Mouse (Mus musculus) lung, postnatal 0 days (tissue): ENCODE data around the gene Tnfrsf26. TPM values are rescaled to one million over a fixed set of nuclear protein-coding genes. Genes with fewer than 3 reads are reported as not detected.

Source experiments
- ATAC-seq: fragments of 200-750 bp; cut with Nextera tagmentation; 2 replicates; pipeline ENCODE4 v1.8.0; 2017; ENCODE audit warnings: moderate library complexity
- DNase-seq: peaks from one replicate; pipeline ENCODE4 v3.0.0-alpha.2; 2016; ENCODE audit warnings: low spot score
- H3K27ac ChIP-seq: fragments of 300-500 bp; sonication (generic); 2 replicates; pipeline ENCODE4 v1.5.1; 2014; ENCODE audit warnings: antibody characterized with exemption, mild to moderate bottlenecking, low read length, mixed read lengths
- H3K27me3 ChIP-seq: fragments of 300-500 bp; sonication (generic); replicated peaks from 2 replicates; pipeline ENCODE4 v1.6.1; 2014; ENCODE audit warnings: low read length, mixed read lengths; ENCODE audit not compliant: insufficient read depth
- H3K36me3 ChIP-seq: fragments of 300-500 bp; sonication (generic); 2 replicates; pipeline ENCODE4 v1.6.1; 2014; ENCODE audit warnings: low read length, mixed read lengths; ENCODE audit not compliant: insufficient read depth
- H3K4me1 ChIP-seq: fragments of 300-500 bp; sonication (generic); 2 replicates; pipeline ENCODE4 v1.6.1; 2014; ENCODE audit warnings: antibody characterized with exemption, low read depth, low read length, mixed read lengths; ENCODE audit not compliant: insufficient read depth
- H3K4me2 ChIP-seq: fragments of 300-500 bp; sonication (generic); replicated peaks from 2 replicates; pipeline ENCODE4 v1.6.1; 2014; ENCODE audit warnings: low read depth, mild to moderate bottlenecking, low read length, moderate library complexity, mixed read lengths
- H3K4me3 ChIP-seq: fragments of 300-500 bp; sonication (generic); 2 replicates; pipeline ENCODE4 v1.5.1; 2014; ENCODE audit warnings: low read depth, low read length
- H3K9ac ChIP-seq: fragments of 300-500 bp; sonication (generic); replicated peaks from 2 replicates; pipeline ENCODE4 v1.6.1; 2014; ENCODE audit warnings: low read depth, mild to moderate bottlenecking
- H3K9me3 ChIP-seq: fragments of 300-500 bp; sonication (generic); 2 replicates; pipeline ENCODE4 v1.6.1; 2016; ENCODE audit warnings: low read length, mixed read lengths
- CTCF ChIP-seq: IDR thresholded peaks from 2 replicates; pipeline ENCODE4 v1.5.1; 2016; ENCODE audit warnings: antibody characterized with exemption, mild to moderate bottlenecking
- EP300 ChIP-seq: IDR thresholded peaks from 2 replicates; pipeline ENCODE4 v1.6.1; 2016; ENCODE audit warnings: antibody characterized with exemption, mild to moderate bottlenecking, control low read depth
- WGBS: fragments of 180-500 bp; shearing (Covaris S2); extraction: QIAGEN DNeasy Blood & Tissue Kit; methylation state at CpG from one replicate; pipeline ENCODE4 v1.1.7; 2014; 5-methylcytosine and 5-hydroxymethylcytosine counted together
- microRNA-seq: library from miRNA; unstranded; fragments of <30 nt; microRNA quantifications from one replicate; pipeline ENCODE4, GENCODE M21; 2016
- polyA plus RNA-seq: library from polyadenylated mRNA; unstranded; fragments of >200 nt; fragmentation: Nextera tagmentation; extraction: Ambion mirVana; gene quantifications from 2 replicates; pipeline ENCODE4 v1.2.1, GENCODE M21; 2015

The Tnfrsf26 gene
- polyA plus RNA-seq, 1 experiment from 2014 or later: 1.2 TPM

GRCm38 (mm10) chr7:143587586-143587985 is 40.9 kb downstream of the Tnfrsf26 start:
- Histone ChIP-seq H3K27ac (no peak overlapping the region), H3K9me3 (no peaks in the 10 kb centered on the region), H3K36me3 (peaks cover 34% of the 10 kb centered on the region), H3K4me1 (no peaks in the 10 kb centered on the region), H3K27me3 (no peaks in the 10 kb centered on the region), H3K4me3 (no peak overlapping the region), H3K9ac (no peak overlapping the region), H3K4me2 (no peak overlapping the region)
- DNase-seq (no peak), ATAC-seq (no peak)
- 88% methylated on average over 5 of the region's 5 CpGs for WGBS
- TF ChIP-seq CTCF: no peak
- no peak for TF ChIP-seq EP300

GRCm38 (mm10) chr7:143583956-143584355 is 44.6 kb downstream of the Tnfrsf26 start:
- H3K27ac ChIP-seq: no peak overlapping the region
- H3K36me3 ChIP-seq: peaks cover 40% of the 10 kb centered on the region
- H3K4me1 ChIP-seq: no peaks in the 10 kb centered on the region
- WGBS: 22% methylated on average over 3 of the region's 3 CpGs
- DNase-seq (peak; percentile 74), ATAC-seq (no peak; the same call in 1 of the 2 replicates)
- no peaks in the 10 kb centered on the region for H3K9me3 ChIP-seq
- no peak overlapping the region for H3K4me2 ChIP-seq
- peak; percentile 90 for TF ChIP-seq CTCF
- no peak for TF ChIP-seq EP300
- no peak overlapping the region for H3K4me3 ChIP-seq
- H3K9ac ChIP-seq: no peak overlapping the region
- no peaks in the 10 kb centered on the region for H3K27me3 ChIP-seq

- Histone ChIP-seq H3K4me2 (no peak overlapping the region), H3K9me3 (no peaks in the 10 kb centered on the region), H3K4me1 (no peaks in the 10 kb centered on the region), H3K36me3 (peaks cover 36% of the 10 kb centered on the region), H3K9ac (no peak overlapping the region), H3K27me3 (no peaks in the 10 kb centered on the region), H3K4me3 (no peak overlapping the region), H3K27ac (no peak overlapping the region)
- DNase-seq (no peak), ATAC-seq (no peak)
- TF ChIP-seq EP300 (no peak), CTCF (no peak)
- 87% methylated on average over 5 of the region's 5 CpGs for WGBS
Measured at GRCm38 (mm10) chr7:143583025-143583424, 45.5 kb downstream of the Tnfrsf26 start.

- Histone ChIP-seq H3K9me3 (no peaks in the 10 kb centered on the region), H3K9ac (no peak overlapping the region), H3K4me2 (no peak overlapping the region), H3K27me3 (no peaks in the 10 kb centered on the region), H3K4me3 (no peak overlapping the region), H3K36me3 (peaks cover 32% of the 10 kb centered on the region), H3K4me1 (no peaks in the 10 kb centered on the region), H3K27ac (no peak overlapping the region)
- ATAC-seq: no peak
- 92% methylated on average over 11 of the region's 11 CpGs for WGBS
- no peak for DNase-seq
- TF ChIP-seq EP300 (no peak), CTCF (no peak)
Measured at GRCm38 (mm10) chr7:143575751-143576150, 52.8 kb downstream of the Tnfrsf26 start.

GRCm38 (mm10) chr7:143565648-143566039 is 62.9 kb downstream of the Tnfrsf26 start:
- no peaks in the 10 kb centered on the region for H3K27me3 ChIP-seq
- H3K9me3 ChIP-seq: no peaks in the 10 kb centered on the region
- no peak overlapping the region for H3K9ac ChIP-seq
- DNase-seq (no peak), ATAC-seq (no peak)
- no peaks in the 10 kb centered on the region for H3K4me1 ChIP-seq
- 82% methylated on average over 3 of the region's 3 CpGs for WGBS
- TF ChIP-seq EP300 (no peak), CTCF (no peak)
- H3K36me3 ChIP-seq: peaks cover 45% of the 10 kb centered on the region; the same call in 1 of the 2 replicates
- H3K4me2 ChIP-seq: no peak overlapping the region
- H3K27ac ChIP-seq: no peak overlapping the region
- H3K4me3 ChIP-seq: no peak overlapping the region

- H3K27me3 ChIP-seq: no peaks in the 10 kb centered on the region
- no peak for TF ChIP-seq EP300
- no peak for TF ChIP-seq CTCF
- no peaks in the 10 kb centered on the region for H3K9me3 ChIP-seq
- H3K9ac ChIP-seq: no peak overlapping the region
- H3K4me2 ChIP-seq: no peak overlapping the region
- no peaks in the 10 kb centered on the region for H3K4me1 ChIP-seq
- DNase-seq (no peak), ATAC-seq (no peak)
- H3K4me3 ChIP-seq: no peak overlapping the region
- no peak overlapping the region for H3K27ac ChIP-seq
- peaks cover 45% of the 10 kb centered on the region; the same call in 1 of the 2 replicates for H3K36me3 ChIP-seq
- WGBS: 89% methylated on average over 6 of the region's 6 CpGs
Measured at GRCm38 (mm10) chr7:143565015-143565647, 63.4 kb downstream of the Tnfrsf26 start.

- Histone ChIP-seq H3K36me3 (peaks cover 40% of the 10 kb centered on the region; the same call in 1 of the 2 replicates), H3K4me2 (no peak overlapping the region)
Measured at GRCm38 (mm10) chr7:143563787-143564186, 64.7 kb downstream of the Tnfrsf26 start.

More at GRCm38 (mm10) chr7:143563787-143564186, 64.7 kb downstream of the Tnfrsf26 start:
- no peaks in the 10 kb centered on the region for H3K27me3 ChIP-seq
- H3K27ac ChIP-seq: no peak overlapping the region
- H3K4me1 ChIP-seq: no peaks in the 10 kb centered on the region
- WGBS: 71% methylated on average over 5 of the region's 5 CpGs
- no peak overlapping the region for H3K4me3 ChIP-seq
- no peaks in the 10 kb centered on the region for H3K9me3 ChIP-seq
- no peak overlapping the region for H3K9ac ChIP-seq
- DNase-seq (no peak), ATAC-seq (peak; percentile 68)
- TF ChIP-seq EP300: no peak
- no peak for TF ChIP-seq CTCF

Small RNAs within 50 kb of the gene (microRNA-seq; reads per million reads assigned to microRNA genes)
- gene Mir7064: 0.73 reads per million

Other genes with a start within 250 kb of the Tnfrsf26 start
- gene Cdkn1c, start 167.7 kb downstream of the Tnfrsf26 start, polyA plus RNA-seq: 207 and 220 TPM in 2 replicates
- gene Slc22a18, start 155.0 kb downstream of the Tnfrsf26 start, polyA plus RNA-seq: 4.4 and 5.2 TPM in 2 replicates
- 3.2 and 5.4 TPM in 2 replicates for gene Phlda2, start 125.6 kb downstream of the Tnfrsf26 start, polyA plus RNA-seq
- gene Nap1l4, start 79.6 kb downstream of the Tnfrsf26 start, polyA plus RNA-seq: 107 and 109 TPM in 2 replicates
- 24.4 and 26.4 TPM in 2 replicates for gene Cars, start 28.6 kb downstream of the Tnfrsf26 start, polyA plus RNA-seq
- 4.6 and 5.3 TPM in 2 replicates for gene Tnfrsf22, start 20.9 kb upstream of the Tnfrsf26 start, polyA plus RNA-seq
- gene Tnfrsf23, start 57.1 kb upstream of the Tnfrsf26 start, polyA plus RNA-seq: 2.2 and 3.0 TPM in 2 replicates
- 47.6 and 56.8 TPM in 2 replicates for gene Osbpl5, start 128.3 kb upstream of the Tnfrsf26 start, polyA plus RNA-seq
- gene Mrgprg, start 138.3 kb upstream of the Tnfrsf26 start, polyA plus RNA-seq: not detected in 2 replicates
- 0.67 and 0.72 TPM in 2 replicates for gene Mrgpre, start 155.8 kb upstream of the Tnfrsf26 start, polyA plus RNA-seq
- gene Nadsyn1, start 194.1 kb upstream of the Tnfrsf26 start, polyA plus RNA-seq: 5.0 and 5.2 TPM in 2 replicates
- gene Dhcr7, start 194.4 kb upstream of the Tnfrsf26 start, polyA plus RNA-seq: 9.7 and 10.8 TPM in 2 replicates
- not detected in 2 replicates for gene Gm498, start 238.1 kb upstream of the Tnfrsf26 start, polyA plus RNA-seq